Mouse (Mus musculus): ENCODE measurements around the gene Igsf11. TPM values are rescaled to one million over a fixed set of nuclear protein-coding genes. Genes with fewer than 3 reads are reported as not detected.

Gene Igsf11
- total and polyA plus RNA-seq, 3 experiments, result 0.05 to 0.19 TPM; not detected in 1

DNA sequence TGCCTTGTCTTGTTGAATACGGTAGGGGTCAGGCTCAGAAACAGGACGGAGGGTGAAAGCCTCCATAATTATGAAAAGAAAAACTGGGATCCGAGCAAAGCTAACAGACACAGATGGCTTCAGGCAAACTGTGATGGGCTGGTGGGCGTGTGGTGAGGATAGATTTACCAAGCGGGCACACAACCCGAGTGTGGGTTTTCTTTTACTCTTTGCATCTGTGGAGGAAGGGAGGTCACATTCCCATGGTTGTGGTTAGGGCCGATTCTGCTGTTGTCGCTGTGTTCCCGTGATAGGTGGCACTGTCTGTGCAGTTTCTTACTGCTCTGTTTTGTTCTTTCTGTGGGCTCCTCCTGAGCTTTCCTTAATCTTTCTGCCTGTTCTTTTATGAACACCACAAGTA lies 70.2 kb downstream of the Igsf11 start:
- TF ChIP-seq MAFK (IDR thresholded peaks at IDR 0.05; ENCODE audit: insufficient replicate concordance, low read length) (no peak), CHD2 (IDR thresholded peaks at IDR 0.05; ENCODE audit: low read length) (no peak), NELFE (IDR thresholded peaks at IDR 0.05; ENCODE audit: low read depth, low read length) (no peak), ETS1 (conservative IDR thresholded peaks at IDR 0.05; ENCODE audit: low read depth, low read length) (no peak), MYC (IDR thresholded peaks at IDR 0.05; ENCODE audit: low read depth, low read length) (no peak), MAZ (IDR thresholded peaks at IDR 0.05; ENCODE audit: low read depth, low read length) (no peak), E2F4 (IDR thresholded peaks at IDR 0.05; ENCODE audit: insufficient replicate concordance, low read depth, low read length) (no peak), SIN3A (IDR thresholded peaks at IDR 0.05; ENCODE audit: low read length) (no peak), MXI1 (IDR thresholded peaks at IDR 0.05; ENCODE audit: low read depth, low read length) (no peak), CHD1 (IDR thresholded peaks at IDR 0.05; ENCODE audit: low read depth, low read length) (no peak), ZNF384 (IDR thresholded peaks at IDR 0.05; ENCODE audit: low read depth, low read length) (no peak), POLR2AphosphoS2 (IDR thresholded peaks at IDR 0.05; ENCODE audit: low read depth, low read length) (no peak), ELF1 (IDR thresholded peaks at IDR 0.05; ENCODE audit: low read depth, low read length) (no peak), JUND (conservative IDR thresholded peaks at IDR 0.05; ENCODE audit: low read depth, low read length) (no peak), USF1 (IDR thresholded peaks at IDR 0.05; ENCODE audit: low read depth, low read length) (no peak), UBTF (IDR thresholded peaks at IDR 0.05; ENCODE audit: low read depth, low read length) (no peak), GABPA (IDR thresholded peaks at IDR 0.05; ENCODE audit: insufficient replicate concordance, low read depth, low read length) (no peak), ZMIZ1 (IDR thresholded peaks at IDR 0.05; ENCODE audit: low read depth, low read length) (no peak)
- dilution Hi-C loops (cut with MboI; ENCODE audit: extremely low pct_ligation_motif_present, extremely low pct_unique_long_range_greater_than_20kb, low sequenced_read_pairs), result no loop called here
- Histone ChIP-seq H3K4me1 (ENCODE audit: control insufficient read depth in 1 of 2, insufficient read depth in 2 of 2) (no peaks in the 10 kb centered on the region; a peak in 1 of 4 replicates), H3K27ac (ENCODE audit: insufficient read depth, low read depth) (no peak overlapping the region), H3K36me3 (replicated peaks in 1 of 2; ENCODE audit: control insufficient read depth in 1 of 2, insufficient read depth in 1 of 2, low read length in 1 of 2) (no peaks in the 10 kb centered on the region), H3K4me2 (ENCODE audit: insufficient read depth, low read depth, poor library complexity, severe bottlenecking) (no peak overlapping the region), H3K4me3 (replicated peaks in 1 of 3; ENCODE audit: low read depth in 2 of 3, low read length in 2 of 3, poor library complexity in 1 of 3) (no peak overlapping the region), H3K9me3 (replicated peaks; ENCODE audit: low read length) (no peaks in the 10 kb centered on the region), H3K79me2 (replicated peaks; ENCODE audit: control insufficient read depth, extremely low read depth, insufficient read depth, poor library complexity, severe bottlenecking) (no peaks in the 10 kb centered on the region), H3K9ac (ENCODE audit: insufficient read depth, low read depth) (no peak overlapping the region), H3K27me3 (replicated peaks) (no peaks in the 10 kb centered on the region)
- in situ Hi-C loops (cut with MboI; ENCODE audit: low pct_ligation_motif_present, low pct_unique_long_range_greater_than_20kb, low sequenced_read_pairs), result no loop called here
- no peak for DNase-seq (ENCODE audit: extremely low read depth)

- dilution Hi-C loops (cut with MboI; ENCODE audit: extremely low pct_ligation_motif_present, extremely low pct_unique_long_range_greater_than_20kb, low sequenced_read_pairs) (no loop called here), in situ Hi-C loops (cut with MboI; ENCODE audit: low pct_ligation_motif_present, low pct_unique_long_range_greater_than_20kb, low sequenced_read_pairs) (no loop called here)
- Histone ChIP-seq H3K4me1 (ENCODE audit: control insufficient read depth in 1 of 2, insufficient read depth in 2 of 2) (no peaks in the 10 kb centered on the region), H3K4me3 (replicated peaks in 1 of 3; ENCODE audit: low read depth in 2 of 3, low read length in 2 of 3, poor library complexity in 1 of 3) (no peak overlapping the region), H3K79me2 (replicated peaks; ENCODE audit: control insufficient read depth, extremely low read depth, insufficient read depth, poor library complexity, severe bottlenecking) (no peaks in the 10 kb centered on the region), H3K27ac (ENCODE audit: insufficient read depth, low read depth) (no peak overlapping the region), H3K36me3 (replicated peaks in 1 of 2; ENCODE audit: control insufficient read depth in 1 of 2, insufficient read depth in 1 of 2, low read length in 1 of 2) (no peaks in the 10 kb centered on the region), H3K27me3 (replicated peaks) (no peaks in the 10 kb centered on the region), H3K4me2 (ENCODE audit: insufficient read depth, low read depth, poor library complexity, severe bottlenecking) (no peak overlapping the region), H3K9me3 (replicated peaks; ENCODE audit: low read length) (no peaks in the 10 kb centered on the region), H3K9ac (ENCODE audit: insufficient read depth, low read depth) (no peak overlapping the region)
- DNase-seq (ENCODE audit: extremely low read depth), result no peak
- no peak for TF ChIP-seq RCOR1 (conservative IDR thresholded peaks at IDR 0.05; ENCODE audit: low read depth, low read length)
- no peak for TF ChIP-seq SMC3 (IDR thresholded peaks at IDR 0.05; ENCODE audit: low read depth, low read length)
Measured at GRCm38 (mm10) chr16:38967026-38967425, 74.6 kb downstream of the Igsf11 start.

All from CH12.LX (cell line).